Comparison of ENCODE assay signal across 12 mouse cellular contexts in genomic region chr4:58401973-58402501, GRCm38 (mm10).
DNase-seq lines count a peak whose midpoint lies in the region; TF ChIP-seq lines count a peak whose summit lies in the region.
"Had no signal": no experiment of that assay in that cellular context is flagged by ENCODE, and none has a peak within 500 bp of the region (broad histone marks: within the 10 kb centered on the region; RNA-seq: fewer than 3 reads in every experiment).

No protein-coding gene starts in this region.

- H3K4me1 ChIP-seq in embryonic fibroblast, embryonic 13.5 days (ENCODE audit: control insufficient read depth, insufficient read depth, low read length), result peaks cover 13% of the 10 kb centered on the region
- H3K4me1 ChIP-seq in heart, embryonic 10.5 days, result 0 out of 2 replicates have a peak, but pooled peaks cover 4% of the 10 kb centered on the region
- H3K4me1 ChIP-seq: hindbrain, embryonic 12.5 days had no signal

- TF ChIP-seq CTCF in embryonic fibroblast, embryonic 13.5 days (IDR thresholded peaks at IDR 0.05; ENCODE audit: borderline replicate concordance, insufficient read depth, low read length), result no peak

- no peak overlapping the region for H3K4me3 ChIP-seq in embryonic fibroblast, embryonic 13.5 days (ENCODE audit: insufficient read depth, low read length)
- no peak overlapping the region for H3K4me3 ChIP-seq in heart, embryonic 10.5 days
- H3K4me3 ChIP-seq: gastrocnemius, adult 2 months; hindbrain, embryonic 12.5 days had no signal

- 77% methylated on average over 4 of the region's 4 CpGs for WGBS in heart, embryonic 10.5 days

- no peaks in the 10 kb centered on the region for H3K9me3 ChIP-seq in heart, embryonic 10.5 days
- H3K9me3 ChIP-seq: hindbrain, embryonic 12.5 days had no signal

- no peaks in the 10 kb centered on the region for H3K36me3 ChIP-seq in heart, embryonic 10.5 days
- H3K36me3 ChIP-seq: hindbrain, embryonic 12.5 days had no signal

- peak; percentile 13 for DNase-seq in gastrocnemius, adult 18-20 months (ENCODE audit: low spot score)
- DNase-seq in gastrocnemius, postnatal 14 days, result no peak
- DNase-seq in 416B (ENCODE audit: low read depth), result peak; percentile 86
- peak; percentile 47 to 94 for DNase-seq in left cerebral cortex, postnatal 25 days (ENCODE audit: low spot score in 2 of 2)
- no peak for DNase-seq in ovary, adult 18-20 months (ENCODE audit: low spot score)
- DNase-seq in heart, embryonic 10.5 days (ENCODE audit: low spot score), result no peak
- no peak for DNase-seq in urinary bladder, postnatal 36 days (ENCODE audit: low spot score in 2 of 2)
- DNase-seq: cerebellum, adult 11 months; gastrocnemius, adult 2 months; spleen, adult 18-20 months had no signal

- no peak for TF ChIP-seq POLR2A in embryonic fibroblast, embryonic 13.5 days (IDR thresholded peaks at IDR 0.05; ENCODE audit: low read depth, low read length)

- intact Hi-C loops in gastrocnemius, postnatal 14 days (cut with DNase I; ENCODE audit: low total_unique reads), result no loop called here
- intact Hi-C loops in left cerebral cortex, postnatal 25 days (cut with DNase I), result loop anchor here (2.0 kb wide), 1 partner anchor 75 kb away; no protein-coding TSS in a partner anchor

- peak overlapping the region; percentile 82 for H3K27ac ChIP-seq in embryonic fibroblast, embryonic 13.5 days (ENCODE audit: insufficient read depth, low read length)
- H3K27ac ChIP-seq in heart, embryonic 10.5 days, result no peak overlapping the region
- H3K27ac ChIP-seq: hindbrain, embryonic 12.5 days had no signal

- H3K27me3 ChIP-seq in heart, embryonic 10.5 days (ENCODE audit: insufficient read depth, poor library complexity, severe bottlenecking), result no peaks in the 10 kb centered on the region
- H3K27me3 ChIP-seq: hindbrain, embryonic 12.5 days had no signal

Comparison
In these comparisons a context has a peak if more than half of its experiments do, and no peak if none do; other contexts are left out.
1. DNase-seq: peak in gastrocnemius, adult 18-20 months (single experiment), 416B (single experiment) and left cerebral cortex, postnatal 25 days (2 of 2); none in gastrocnemius, postnatal 14 days (single experiment), ovary, adult 18-20 months (single experiment), heart, embryonic 10.5 days (single experiment) and urinary bladder, postnatal 36 days (0 of 2).